Mouse (Mus musculus): Measurements from ENCODE around the gene Jagn1. TPM values are rescaled to one million over a fixed set of nuclear protein-coding genes. Genes with fewer than 3 reads are reported as not detected.
A peak's percentile ranks its signal among the peaks of the same experiment; 100 is the strongest.

Gene Jagn1
- polyA plus RNA-seq (2012; rRNA removed), result 69.6 and 75.5 TPM in 2 replicates

DNA sequence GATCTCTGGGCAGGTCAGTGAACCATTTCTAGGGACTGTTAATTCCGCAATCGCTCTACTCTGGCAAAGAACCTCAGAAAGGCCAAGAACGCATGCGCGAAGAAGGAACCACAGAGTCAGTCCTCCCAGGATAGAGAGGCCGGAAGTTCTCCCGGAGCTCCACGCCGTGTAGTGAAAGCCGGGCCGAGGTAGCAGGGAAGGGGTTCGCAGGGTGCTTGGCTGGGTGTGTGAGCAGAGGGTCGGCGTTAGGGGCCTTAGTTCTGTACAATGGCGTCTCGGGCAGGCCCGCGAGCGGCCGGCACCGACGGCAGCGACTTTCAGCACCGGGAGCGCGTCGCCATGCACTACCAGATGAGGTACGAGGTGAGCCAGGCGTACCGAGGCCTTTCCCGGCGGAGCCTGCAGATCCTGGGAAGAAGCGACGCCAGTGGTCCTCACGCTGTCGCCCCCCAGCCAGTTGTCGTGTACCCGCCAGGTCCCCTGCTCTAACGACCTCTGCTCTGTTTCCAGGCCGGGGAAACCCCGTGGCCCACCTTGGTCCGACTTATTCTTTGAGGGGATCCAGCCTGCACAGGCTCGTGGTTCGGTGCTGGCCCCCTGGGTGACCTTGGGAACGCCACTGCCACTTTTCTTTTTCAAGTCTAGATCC, at the start of gene Jagn1:
Jagn1 (plus strand) TSS at position 128 of the 649 bp plus-strand sequence.
- Histone ChIP-seq H3K36me3 (ENCODE audit: control insufficient read depth, insufficient read depth, low read length) (peaks cover under 1% of the 10 kb centered on the region; the same call in 1 of the 2 replicates), H3K27ac (ENCODE audit: control insufficient read depth, insufficient read depth, low read length) (no peak within 1 kb of the TSS), H3K4me3 (ENCODE audit: control insufficient read depth, insufficient read depth, low read length) (peak within 1 kb of the TSS; percentile 91), H3K27me3 (ENCODE audit: control insufficient read depth, insufficient read depth, low read length) (no peaks in the 10 kb centered on the region), H3K4me1 (replicated peaks; ENCODE audit: control insufficient read depth, insufficient read depth, low read length) (peaks cover 6% of the 10 kb centered on the region)
- WGBS, result under 1% methylated on average over 45 of the region's 45 CpGs
- DNase-seq, result peak; percentile 95
- peak; percentile 66 for TF ChIP-seq POLR2A (IDR thresholded peaks at IDR 0.05; ENCODE audit: control insufficient read depth, extremely low read depth, insufficient read depth, low read length, poor library complexity)
- TF ChIP-seq CTCF (IDR thresholded peaks at IDR 0.05; ENCODE audit: borderline replicate concordance, control insufficient read depth, extremely low read depth, insufficient read depth, low read length, poor library complexity), result no peak

DNA sequence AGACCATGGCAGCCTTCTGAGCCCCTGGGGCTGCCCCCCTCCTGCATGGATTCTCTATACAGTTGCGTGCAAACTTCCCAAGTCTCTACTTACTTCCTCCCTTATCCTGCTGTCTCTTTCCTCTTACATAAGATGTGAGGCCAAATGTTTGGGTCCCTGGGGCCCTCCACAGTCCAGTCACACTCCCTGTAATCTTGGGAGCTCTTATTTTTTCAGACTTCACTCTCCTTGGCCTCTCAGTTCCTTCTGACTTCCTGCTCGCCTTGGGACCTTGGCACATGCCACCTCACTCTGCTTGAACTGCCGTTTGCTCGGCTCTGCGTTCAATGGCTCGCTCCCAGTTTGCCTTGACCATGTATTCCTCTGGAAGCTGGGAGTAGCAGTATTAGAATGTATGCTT, 48.4 kb upstream of the Jagn1 start:
- WGBS, result 89% methylated on average over 6 of the region's 6 CpGs
- TF ChIP-seq CTCF (IDR thresholded peaks at IDR 0.05; ENCODE audit: borderline replicate concordance, control insufficient read depth, extremely low read depth, insufficient read depth, low read length, poor library complexity) (no peak), POLR2A (IDR thresholded peaks at IDR 0.05; ENCODE audit: control insufficient read depth, extremely low read depth, insufficient read depth, low read length, poor library complexity) (no peak)

DNA sequence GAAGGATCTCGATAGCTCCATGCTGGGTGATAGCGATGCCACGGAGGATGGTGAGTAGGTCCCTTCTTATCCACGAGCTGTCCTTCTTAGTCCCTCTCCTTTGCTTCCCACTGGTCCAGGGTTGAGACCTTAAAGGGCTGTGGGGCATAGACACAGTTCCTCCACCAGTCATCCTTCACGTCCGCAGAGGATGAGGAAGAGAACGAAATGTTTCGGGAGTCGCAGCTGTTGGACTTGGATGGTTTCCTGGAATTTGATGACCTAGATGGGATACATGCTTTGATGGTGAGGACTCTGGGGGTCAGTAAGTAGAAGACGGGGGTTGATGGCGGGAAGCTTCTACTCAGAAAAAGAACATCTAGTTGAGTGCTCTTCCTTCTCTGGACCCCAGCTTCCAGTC, 47.6 kb upstream of the Jagn1 start:
- no peak overlapping the region for H3K4me3 ChIP-seq (ENCODE audit: control insufficient read depth, insufficient read depth, low read length)
- no peaks in the 10 kb centered on the region for H3K27me3 ChIP-seq (ENCODE audit: control insufficient read depth, insufficient read depth, low read length)
- TF ChIP-seq CTCF (IDR thresholded peaks at IDR 0.05; ENCODE audit: borderline replicate concordance, control insufficient read depth, extremely low read depth, insufficient read depth, low read length, poor library complexity) (no peak), POLR2A (IDR thresholded peaks at IDR 0.05; ENCODE audit: control insufficient read depth, extremely low read depth, insufficient read depth, low read length, poor library complexity) (no peak)
- DNase-seq, result no peak
- WGBS, result 96% methylated on average over 11 of the region's 11 CpGs
- no peak overlapping the region for H3K27ac ChIP-seq (ENCODE audit: control insufficient read depth, insufficient read depth, low read length)
- H3K4me1 ChIP-seq (replicated peaks; ENCODE audit: control insufficient read depth, insufficient read depth, low read length), result no peaks in the 10 kb centered on the region; the same call in 1 of the 2 replicates
- H3K36me3 ChIP-seq (ENCODE audit: control insufficient read depth, insufficient read depth, low read length), result peaks cover 17% of the 10 kb centered on the region

More for the DNA sequence above, 48.4 kb upstream of the Jagn1 start:
- Histone ChIP-seq H3K27ac (ENCODE audit: control insufficient read depth, insufficient read depth, low read length) (no peak overlapping the region), H3K36me3 (ENCODE audit: control insufficient read depth, insufficient read depth, low read length) (peaks cover 26% of the 10 kb centered on the region), H3K27me3 (ENCODE audit: control insufficient read depth, insufficient read depth, low read length) (no peaks in the 10 kb centered on the region), H3K4me3 (ENCODE audit: control insufficient read depth, insufficient read depth, low read length) (no peak overlapping the region), H3K4me1 (replicated peaks; ENCODE audit: control insufficient read depth, insufficient read depth, low read length) (no peaks in the 10 kb centered on the region; the same call in 1 of the 2 replicates)
- no peak for DNase-seq

DNA sequence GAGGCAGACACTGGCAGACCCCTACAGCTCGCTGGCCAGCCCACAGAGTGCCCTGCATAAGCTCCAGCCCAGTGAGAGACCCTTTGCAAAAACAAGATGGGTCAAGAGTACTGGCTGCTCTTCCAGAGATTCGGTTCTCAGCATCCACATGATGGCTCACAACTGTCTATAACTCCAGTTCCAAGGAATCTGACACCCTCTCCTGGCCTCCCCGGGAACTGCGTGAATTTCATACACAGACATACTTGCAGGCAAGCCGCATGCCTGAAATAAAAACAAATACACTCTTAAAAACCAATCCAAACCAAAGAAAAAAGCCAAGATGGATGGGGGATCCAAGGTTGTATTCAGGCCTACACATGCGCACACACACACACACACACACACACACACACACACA, 46.9 kb upstream of the Jagn1 start:
- Histone ChIP-seq H3K36me3 (ENCODE audit: control insufficient read depth, insufficient read depth, low read length) (peaks cover 10% of the 10 kb centered on the region), H3K27ac (ENCODE audit: control insufficient read depth, insufficient read depth, low read length) (no peak overlapping the region), H3K4me3 (ENCODE audit: control insufficient read depth, insufficient read depth, low read length) (no peak overlapping the region), H3K27me3 (ENCODE audit: control insufficient read depth, insufficient read depth, low read length) (no peaks in the 10 kb centered on the region), H3K4me1 (replicated peaks; ENCODE audit: control insufficient read depth, insufficient read depth, low read length) (no peaks in the 10 kb centered on the region; the same call in 1 of the 2 replicates)
- TF ChIP-seq POLR2A (IDR thresholded peaks at IDR 0.05; ENCODE audit: control insufficient read depth, extremely low read depth, insufficient read depth, low read length, poor library complexity) (no peak), CTCF (IDR thresholded peaks at IDR 0.05; ENCODE audit: borderline replicate concordance, control insufficient read depth, extremely low read depth, insufficient read depth, low read length, poor library complexity) (no peak)
- WGBS, result over 99% methylated on average over 6 of the region's 6 CpGs
- DNase-seq, result no peak

DNA sequence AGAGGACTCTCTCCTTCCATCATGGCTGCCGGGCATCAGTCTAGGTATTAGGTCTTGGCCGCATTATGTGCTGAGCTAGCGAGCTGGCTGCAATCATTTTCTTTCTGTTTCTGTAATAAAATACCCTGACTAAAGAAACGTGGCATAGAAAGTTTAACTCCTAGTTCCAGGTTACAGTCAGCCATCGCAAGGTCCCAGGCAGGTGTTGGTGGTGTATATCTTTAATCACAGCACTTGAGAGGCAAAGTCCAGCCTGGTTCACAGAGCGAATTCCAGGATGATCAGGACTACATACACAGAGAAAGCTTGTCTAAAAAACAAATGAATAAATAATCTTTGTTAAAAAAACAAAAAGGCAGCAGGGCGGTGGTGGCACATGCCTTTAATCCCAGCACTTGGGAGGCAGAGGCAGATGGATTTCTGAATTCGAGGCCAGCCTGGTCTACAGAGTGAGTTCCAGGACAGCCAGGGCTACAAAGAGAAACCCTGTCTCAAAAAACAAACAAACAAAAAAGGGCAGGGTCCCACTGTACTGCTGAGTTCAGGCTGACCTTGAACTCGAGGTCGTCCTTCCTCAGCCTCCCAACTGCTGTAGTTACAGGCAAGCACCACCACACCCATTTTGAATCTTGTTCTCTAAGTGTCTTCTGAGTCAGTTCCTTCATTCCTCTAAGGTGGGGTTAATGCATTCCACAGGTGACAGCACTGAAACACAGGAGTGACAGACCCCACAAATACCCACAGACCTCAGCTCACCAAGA, 45.9 kb upstream of the Jagn1 start:
- no peak overlapping the region for H3K4me3 ChIP-seq (ENCODE audit: control insufficient read depth, insufficient read depth, low read length)
- peaks cover 6% of the 10 kb centered on the region for H3K36me3 ChIP-seq (ENCODE audit: control insufficient read depth, insufficient read depth, low read length)
- no peak overlapping the region for H3K27ac ChIP-seq (ENCODE audit: control insufficient read depth, insufficient read depth, low read length)
- TF ChIP-seq CTCF (IDR thresholded peaks at IDR 0.05; ENCODE audit: borderline replicate concordance, control insufficient read depth, extremely low read depth, insufficient read depth, low read length, poor library complexity), result no peak
- no peak for TF ChIP-seq POLR2A (IDR thresholded peaks at IDR 0.05; ENCODE audit: control insufficient read depth, extremely low read depth, insufficient read depth, low read length, poor library complexity)
- WGBS, result 97% methylated on average over 10 of the region's 10 CpGs
- no peak for DNase-seq
- no peaks in the 10 kb centered on the region; the same call in 1 of the 2 replicates for H3K4me1 ChIP-seq (replicated peaks; ENCODE audit: control insufficient read depth, insufficient read depth, low read length)
- H3K27me3 ChIP-seq (ENCODE audit: control insufficient read depth, insufficient read depth, low read length), result no peaks in the 10 kb centered on the region

DNA sequence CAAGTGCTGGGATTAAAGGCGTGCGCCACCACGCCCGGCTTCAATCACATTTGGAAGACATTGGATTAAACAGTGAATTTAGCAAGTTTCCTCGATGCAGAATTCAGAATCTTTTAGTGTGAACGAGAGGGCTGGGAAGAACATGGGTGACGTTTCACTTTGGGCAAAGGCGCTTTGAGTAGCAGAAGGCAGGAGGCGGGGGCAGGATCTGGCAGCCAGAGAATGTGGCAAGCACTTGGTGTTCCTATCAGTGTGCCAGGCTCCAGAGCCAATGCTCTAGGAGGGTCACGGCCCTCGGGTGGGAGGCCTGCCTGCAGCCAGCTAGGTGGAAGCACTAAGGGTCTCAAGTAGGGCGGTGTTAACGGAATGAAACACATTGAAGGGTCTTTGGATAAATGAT, 40.3 kb upstream of the Jagn1 start:
- DNase-seq, result no peak
- TF ChIP-seq POLR2A (IDR thresholded peaks at IDR 0.05; ENCODE audit: control insufficient read depth, extremely low read depth, insufficient read depth, low read length, poor library complexity), result no peak
- TF ChIP-seq CTCF (IDR thresholded peaks at IDR 0.05; ENCODE audit: borderline replicate concordance, control insufficient read depth, extremely low read depth, insufficient read depth, low read length, poor library complexity), result no peak
- 95% methylated on average over 13 of the region's 13 CpGs for WGBS
- H3K27ac ChIP-seq (ENCODE audit: control insufficient read depth, insufficient read depth, low read length), result no peak overlapping the region
- H3K4me1 ChIP-seq (replicated peaks; ENCODE audit: control insufficient read depth, insufficient read depth, low read length), result no peaks in the 10 kb centered on the region
- no peaks in the 10 kb centered on the region for H3K27me3 ChIP-seq (ENCODE audit: control insufficient read depth, insufficient read depth, low read length)
- peaks cover 6% of the 10 kb centered on the region for H3K36me3 ChIP-seq (ENCODE audit: control insufficient read depth, insufficient read depth, low read length)
- no peak overlapping the region for H3K4me3 ChIP-seq (ENCODE audit: control insufficient read depth, insufficient read depth, low read length)
